Mouse (Mus musculus) lung, embryonic 16.5 days (tissue): ENCODE measurements around the gene Ndufs6. TPM values are rescaled to one million over a fixed set of nuclear protein-coding genes. Genes with fewer than 3 reads are reported as not detected.
A peak's percentile ranks its signal among the peaks of the same experiment; 100 is the strongest.

ENCODE experiments used
- ATAC-seq: fragments of 200-750 bp; cut with Nextera tagmentation; 2 replicates; pipeline ENCODE4 v1.8.0; 2017; ENCODE audit warnings: low read depth, mild to moderate bottlenecking, moderate library complexity
- H3K27ac ChIP-seq: fragments of 300-500 bp; sonication (generic); 2 replicates; pipeline ENCODE4 v1.5.1; 2014; ENCODE audit warnings: mild to moderate bottlenecking, control low read depth, low read length
- H3K27me3 ChIP-seq: fragments of 300-500 bp; sonication (generic); 2 replicates; pipeline ENCODE4 v1.6.1; 2014; ENCODE audit warnings: low read depth, low read length, mixed read lengths; ENCODE audit not compliant: control insufficient read depth, insufficient read depth
- H3K36me3 ChIP-seq: fragments of 300-500 bp; sonication (generic); 2 replicates; pipeline ENCODE4 v1.6.1; 2014; ENCODE audit warnings: low read length; ENCODE audit not compliant: control insufficient read depth, insufficient read depth
- H3K4me1 ChIP-seq: fragments of 300-500 bp; sonication (generic); replicated peaks from 2 replicates; pipeline ENCODE4 v1.6.1; 2014; ENCODE audit warnings: low read length, mixed read lengths; ENCODE audit not compliant: control insufficient read depth, insufficient read depth
- H3K4me2 ChIP-seq: fragments of 300-500 bp; sonication (generic); 2 replicates; pipeline ENCODE4 v1.6.1; 2014; ENCODE audit warnings: low read depth, low read length, control low read depth
- H3K4me3 ChIP-seq: fragments of 300-500 bp; sonication (generic); 2 replicates; pipeline ENCODE4 v1.5.1; 2014; ENCODE audit warnings: mild to moderate bottlenecking, low read length, control low read depth
- H3K9ac ChIP-seq: fragments of 300-500 bp; sonication (generic); 2 replicates; pipeline ENCODE4 v1.6.1; 2014; ENCODE audit warnings: low read length, control low read depth
- H3K9me3 ChIP-seq: fragments of 300-500 bp; sonication (generic); 2 replicates; pipeline ENCODE4 v1.6.1; 2016; ENCODE audit warnings: low read length; ENCODE audit not compliant: control insufficient read depth
- WGBS: fragments of 180-500 bp; shearing (Covaris S2); extraction: QIAGEN DNeasy Blood & Tissue Kit; methylation state at CpG from one replicate; pipeline ENCODE4 v1.1.7; 2014; 5-methylcytosine and 5-hydroxymethylcytosine counted together
- polyA plus RNA-seq: library from polyadenylated mRNA; unstranded; fragments of >200 nt; fragmentation: Nextera tagmentation; extraction: Ambion mirVana; gene quantifications from 2 replicates; pipeline ENCODE4 v1.2.1, GENCODE M21; 2015

Gene Ndufs6
- polyA plus RNA-seq, 1 experiment from 2014 or later: 405 TPM

- Histone ChIP-seq H3K9ac (no peak overlapping the region), H3K4me2 (no peak overlapping the region), H3K27ac (no peak overlapping the region), H3K4me3 (no peak overlapping the region), H3K27me3 (no peaks in the 10 kb centered on the region), H3K9me3 (peaks cover 2% of the 10 kb centered on the region; the same call in 1 of the 2 replicates), H3K4me1 (no peaks in the 10 kb centered on the region), H3K36me3 (peaks cover 35% of the 10 kb centered on the region)
- WGBS: 93% methylated on average over 4 of the region's 4 CpGs
- ATAC-seq: no peak
These were observed 8.3 kb downstream of the Ndufs6 start for GRCm38 (mm10) chr13:73320048-73320447.

GRCm38 (mm10) chr13:73310183-73310929, 18.0 kb downstream of the Ndufs6 start:
- Histone ChIP-seq H3K4me2 (no peak overlapping the region), H3K27ac (no peak overlapping the region), H3K4me3 (no peak overlapping the region), H3K36me3 (no peaks in the 10 kb centered on the region), H3K4me1 (no peaks in the 10 kb centered on the region), H3K9ac (no peak overlapping the region), H3K9me3 (no peaks in the 10 kb centered on the region), H3K27me3 (no peaks in the 10 kb centered on the region)
- peak; percentile 67 for ATAC-seq
- 12% methylated on average over 8 of the region's 8 CpGs for WGBS

GRCm38 (mm10) chr13:73306430-73306829, 21.9 kb downstream of the Ndufs6 start:
- Histone ChIP-seq H3K4me2 (no peak overlapping the region), H3K36me3 (no peaks in the 10 kb centered on the region), H3K27ac (no peak overlapping the region), H3K27me3 (no peaks in the 10 kb centered on the region), H3K9ac (no peak overlapping the region), H3K9me3 (no peaks in the 10 kb centered on the region), H3K4me1 (no peaks in the 10 kb centered on the region), H3K4me3 (no peak overlapping the region)
- WGBS: 75% methylated on average over 4 of the region's 4 CpGs
- ATAC-seq: no peak

- 54% methylated on average over 4 of the region's 4 CpGs for WGBS
- no peaks in the 10 kb centered on the region for H3K36me3 ChIP-seq
- ATAC-seq: no peak
- H3K4me3 ChIP-seq: no peak overlapping the region
- H3K9me3 ChIP-seq: no peaks in the 10 kb centered on the region
- no peak overlapping the region for H3K4me2 ChIP-seq
- no peak overlapping the region for H3K27ac ChIP-seq
- no peak overlapping the region for H3K9ac ChIP-seq
- H3K27me3 ChIP-seq: no peaks in the 10 kb centered on the region
- H3K4me1 ChIP-seq: no peaks in the 10 kb centered on the region
These were observed 22.3 kb downstream of the Ndufs6 start for GRCm38 (mm10) chr13:73306085-73306410.

GRCm38 (mm10) chr13:73305398-73306084, 22.8 kb downstream of the Ndufs6 start:
- H3K9ac ChIP-seq: no peak overlapping the region
- H3K27ac ChIP-seq: no peak overlapping the region
- H3K36me3 ChIP-seq: no peaks in the 10 kb centered on the region

GRCm38 (mm10) chr13:73304729-73305128, 23.6 kb downstream of the Ndufs6 start:
- H3K9ac ChIP-seq: no peak overlapping the region
- no peak for ATAC-seq
- no peak overlapping the region for H3K4me3 ChIP-seq
- H3K4me2 ChIP-seq: no peak overlapping the region
- no peaks in the 10 kb centered on the region for H3K4me1 ChIP-seq
- H3K36me3 ChIP-seq: no peaks in the 10 kb centered on the region
- H3K9me3 ChIP-seq: no peaks in the 10 kb centered on the region
- no peaks in the 10 kb centered on the region for H3K27me3 ChIP-seq
- 51% methylated on average over 6 of the region's 6 CpGs for WGBS
- no peak overlapping the region for H3K27ac ChIP-seq

More at GRCm38 (mm10) chr13:73305398-73306084, 22.8 kb downstream of the Ndufs6 start:
- no peaks in the 10 kb centered on the region for H3K9me3 ChIP-seq
- 64% methylated on average over 8 of the region's 8 CpGs for WGBS
- no peak for ATAC-seq
- no peak overlapping the region for H3K4me3 ChIP-seq
- H3K27me3 ChIP-seq: no peaks in the 10 kb centered on the region
- H3K4me1 ChIP-seq: no peaks in the 10 kb centered on the region
- no peak overlapping the region for H3K4me2 ChIP-seq

GRCm38 (mm10) chr13:73299322-73299721, 29.0 kb downstream of the Ndufs6 start:
- no peak overlapping the region for H3K9ac ChIP-seq
- no peak for ATAC-seq
- no peaks in the 10 kb centered on the region for H3K9me3 ChIP-seq
- H3K27me3 ChIP-seq: no peaks in the 10 kb centered on the region
- no peaks in the 10 kb centered on the region for H3K36me3 ChIP-seq
- no peaks in the 10 kb centered on the region for H3K4me1 ChIP-seq
- 83% methylated on average over 5 of the region's 5 CpGs for WGBS
- no peak overlapping the region for H3K4me3 ChIP-seq
- H3K27ac ChIP-seq: no peak overlapping the region
- H3K4me2 ChIP-seq: no peak overlapping the region

GRCm38 (mm10) chr13:73298717-73299116, 29.6 kb downstream of the Ndufs6 start:
- Histone ChIP-seq H3K36me3 (no peaks in the 10 kb centered on the region), H3K27ac (no peak overlapping the region), H3K9ac (no peak overlapping the region), H3K9me3 (no peaks in the 10 kb centered on the region), H3K4me3 (no peak overlapping the region), H3K4me1 (no peaks in the 10 kb centered on the region), H3K4me2 (no peak overlapping the region), H3K27me3 (no peaks in the 10 kb centered on the region)
- ATAC-seq: no peak
- WGBS: 45% methylated on average over 4 of the region's 4 CpGs

GRCm38 (mm10) chr13:73291102-73291501, 37.2 kb downstream of the Ndufs6 start:
- Histone ChIP-seq H3K4me3 (no peak overlapping the region), H3K9me3 (no peaks in the 10 kb centered on the region), H3K27me3 (no peaks in the 10 kb centered on the region), H3K36me3 (no peaks in the 10 kb centered on the region), H3K27ac (no peak overlapping the region), H3K4me1 (no peaks in the 10 kb centered on the region; the same call in 1 of the 2 replicates), H3K9ac (no peak overlapping the region), H3K4me2 (no peak overlapping the region)
- ATAC-seq: no peak
- WGBS: 14% methylated on average over 2 of the region's 2 CpGs
